Mouse (Mus musculus): ENCODE data around the gene Cep164. TPM values are rescaled to one million over a fixed set of nuclear protein-coding genes. Genes with fewer than 3 reads are reported as not detected.

Gene Cep164
- polyA plus RNA-seq, 1 experiment, result 30.5 TPM

DNA sequence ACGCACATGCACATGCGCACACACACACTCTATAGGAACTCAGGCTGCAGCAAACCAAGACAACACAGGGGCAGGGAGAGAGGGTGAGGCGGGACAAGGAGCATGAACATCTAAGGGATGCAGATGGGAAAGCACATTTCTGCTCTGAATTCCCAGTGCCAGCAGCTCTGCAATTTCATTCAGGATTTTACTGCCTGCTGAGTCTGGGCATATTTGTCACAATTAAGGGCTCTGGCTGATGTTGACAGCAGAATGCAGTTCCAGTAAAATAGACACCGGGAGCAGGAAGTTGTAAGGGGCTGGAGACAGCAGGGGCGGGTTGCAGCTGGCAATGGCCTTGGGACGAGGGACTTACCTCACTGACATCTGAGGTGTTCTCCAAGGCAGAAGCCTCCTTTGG, 34.8 kb downstream of the Cep164 start:
- no peak overlapping the region for H3K4me3 ChIP-seq (replicated peaks; ENCODE audit: insufficient read depth, low read depth, low read length)
- TF ChIP-seq POLR2A (IDR thresholded peaks at IDR 0.05; ENCODE audit: borderline replicate concordance, insufficient read depth, low read length), result no peak
- no peak for TF ChIP-seq CTCF (IDR thresholded peaks at IDR 0.05; ENCODE audit: borderline replicate concordance, insufficient read depth, low read depth, low read length)
- 72% methylated on average over 6 of the region's 6 CpGs for WGBS
- DNase-seq, result no peak
- peaks cover 28% of the 10 kb centered on the region for H3K4me1 ChIP-seq (ENCODE audit: control insufficient read depth, insufficient read depth, low read length)
- no peak overlapping the region for H3K27ac ChIP-seq (ENCODE audit: insufficient read depth, low read length)
- no peaks in the 10 kb centered on the region for H3K27me3 ChIP-seq (ENCODE audit: control insufficient read depth, insufficient read depth, low read length)

DNA sequence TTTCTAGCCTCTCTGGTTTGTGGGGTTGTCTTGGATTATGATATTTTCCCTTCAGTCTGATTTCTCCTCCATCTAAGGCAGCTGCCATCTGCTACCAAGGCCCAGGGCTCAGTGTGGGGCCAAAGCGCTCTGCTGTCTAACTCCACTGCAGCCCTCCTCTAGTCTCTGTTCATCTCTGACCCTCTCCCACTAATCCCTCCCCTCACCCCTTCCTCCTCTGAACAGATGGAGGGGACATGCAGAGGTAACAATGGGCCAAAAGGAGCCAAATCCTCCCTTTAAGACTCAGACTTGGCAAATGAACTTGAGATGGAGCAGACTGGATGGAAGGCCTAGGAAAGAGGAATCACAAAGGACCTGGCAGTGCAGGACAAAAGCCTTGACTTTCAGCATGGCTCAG, 36.3 kb downstream of the Cep164 start:
- Histone ChIP-seq H3K27ac (ENCODE audit: insufficient read depth, low read length) (peak overlapping the region; percentile 51), H3K27me3 (ENCODE audit: control insufficient read depth, insufficient read depth, low read length) (no peaks in the 10 kb centered on the region), H3K4me1 (ENCODE audit: control insufficient read depth, insufficient read depth, low read length) (peaks cover 27% of the 10 kb centered on the region), H3K4me3 (replicated peaks; ENCODE audit: insufficient read depth, low read depth, low read length) (no peak overlapping the region)
- 11% methylated on average over 1 of the region's 1 CpGs for WGBS
- DNase-seq, result no peak
- TF ChIP-seq CTCF (IDR thresholded peaks at IDR 0.05; ENCODE audit: borderline replicate concordance, insufficient read depth, low read depth, low read length) (no peak), POLR2A (IDR thresholded peaks at IDR 0.05; ENCODE audit: borderline replicate concordance, insufficient read depth, low read length) (no peak)

DNA sequence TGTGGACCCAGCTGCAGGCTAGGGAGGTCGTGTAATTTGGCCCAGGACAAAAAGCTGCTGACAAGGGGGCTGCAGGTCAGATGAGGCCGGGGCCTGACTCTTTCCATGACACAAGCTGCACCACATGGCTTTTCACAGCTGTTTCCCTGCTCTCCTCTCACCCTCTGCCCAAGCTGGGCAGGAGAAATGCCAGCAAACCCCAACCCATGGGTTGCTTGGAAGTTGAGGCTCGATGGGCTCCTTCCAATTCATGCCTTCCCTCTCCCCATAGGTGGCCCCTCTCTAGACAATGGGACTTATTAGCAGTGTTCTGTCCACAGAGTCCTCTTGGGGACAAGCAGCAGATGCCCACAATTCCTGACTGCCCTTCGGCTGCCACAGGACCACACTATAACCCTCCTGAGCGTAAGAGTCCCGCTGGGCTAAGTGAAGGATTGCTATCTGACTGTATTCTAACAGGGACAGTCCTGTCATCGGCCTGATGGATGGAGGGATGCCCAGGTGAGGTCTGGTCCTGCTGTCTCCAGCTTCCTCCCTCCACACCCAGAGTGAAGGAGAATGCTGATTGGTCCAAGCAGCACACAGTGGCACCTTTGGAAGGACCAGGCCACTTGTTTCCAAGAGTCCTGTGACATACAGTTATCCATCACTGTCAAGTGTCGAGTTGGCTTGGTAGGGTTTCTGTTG, 36.9 kb downstream of the Cep164 start:
- peak in 1 of 2 experiments; percentile 31 for DNase-seq
- H3K27ac ChIP-seq (ENCODE audit: insufficient read depth, low read length), result no peak overlapping the region
- peaks cover 33% of the 10 kb centered on the region for H3K4me1 ChIP-seq (ENCODE audit: control insufficient read depth, insufficient read depth, low read length)
- TF ChIP-seq POLR2A (IDR thresholded peaks at IDR 0.05; ENCODE audit: borderline replicate concordance, insufficient read depth, low read length), result no peak
- no peak for TF ChIP-seq CTCF (IDR thresholded peaks at IDR 0.05; ENCODE audit: borderline replicate concordance, insufficient read depth, low read depth, low read length)
- no peaks in the 10 kb centered on the region for H3K27me3 ChIP-seq (ENCODE audit: control insufficient read depth, insufficient read depth, low read length)
- 58% methylated on average over 8 of the region's 8 CpGs for WGBS
- H3K4me3 ChIP-seq (replicated peaks; ENCODE audit: insufficient read depth, low read depth, low read length), result no peak overlapping the region

DNA sequence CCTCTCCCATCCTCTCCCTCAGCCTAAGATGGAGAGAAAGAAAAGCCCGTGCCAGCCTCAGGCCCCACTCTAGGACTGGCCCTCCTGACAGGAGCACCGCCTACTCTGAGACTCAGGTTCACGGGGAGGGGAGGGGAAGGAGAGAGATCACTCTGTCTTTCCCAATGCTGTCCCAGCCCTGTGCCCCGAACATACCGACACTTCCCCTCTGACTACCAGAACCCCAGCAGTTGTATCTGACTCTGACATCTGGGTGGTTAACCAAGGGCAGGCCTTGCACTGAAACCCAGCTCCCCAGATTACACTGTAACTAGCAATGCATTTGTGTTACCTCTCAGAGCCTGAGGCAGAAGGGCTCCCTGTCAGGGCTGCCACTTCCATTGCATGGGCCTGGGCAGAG, 40.1 kb downstream of the Cep164 start:
- Histone ChIP-seq H3K27me3 (ENCODE audit: control insufficient read depth, insufficient read depth, low read length) (no peaks in the 10 kb centered on the region), H3K4me3 (replicated peaks; ENCODE audit: insufficient read depth, low read depth, low read length) (no peak overlapping the region), H3K4me1 (ENCODE audit: control insufficient read depth, insufficient read depth, low read length) (peaks cover 29% of the 10 kb centered on the region), H3K27ac (ENCODE audit: insufficient read depth, low read length) (no peak overlapping the region)
- DNase-seq, result no peak
- 77% methylated on average over 5 of the region's 5 CpGs for WGBS
- TF ChIP-seq POLR2A (IDR thresholded peaks at IDR 0.05; ENCODE audit: borderline replicate concordance, insufficient read depth, low read length), result no peak
- no peak for TF ChIP-seq CTCF (IDR thresholded peaks at IDR 0.05; ENCODE audit: borderline replicate concordance, insufficient read depth, low read depth, low read length)

DNA sequence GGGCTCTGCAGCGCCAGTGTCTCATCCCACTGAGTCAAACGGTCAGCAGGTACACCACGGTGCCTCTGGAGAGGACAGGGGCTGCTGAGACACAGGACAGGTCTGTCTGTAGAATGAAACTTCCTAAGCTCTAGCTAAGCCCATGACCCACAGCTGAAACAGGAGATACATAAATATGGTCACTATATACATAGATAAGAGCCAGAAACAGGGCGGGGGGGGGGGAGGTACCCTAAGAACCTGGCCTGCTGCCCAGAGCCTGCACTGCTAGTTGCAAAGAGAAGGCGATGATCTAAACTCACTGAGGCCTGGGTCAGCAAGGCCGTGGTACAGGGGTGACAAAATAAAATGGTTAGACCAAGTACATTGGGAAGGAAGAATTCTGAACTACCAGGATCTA, 40.9 kb downstream of the Cep164 start:
- Histone ChIP-seq H3K4me3 (replicated peaks; ENCODE audit: insufficient read depth, low read depth, low read length) (no peak overlapping the region), H3K27me3 (ENCODE audit: control insufficient read depth, insufficient read depth, low read length) (no peaks in the 10 kb centered on the region), H3K27ac (ENCODE audit: insufficient read depth, low read length) (no peak overlapping the region), H3K4me1 (ENCODE audit: control insufficient read depth, insufficient read depth, low read length) (peaks cover 27% of the 10 kb centered on the region)
- WGBS, result 38% methylated on average over 6 of the region's 6 CpGs
- TF ChIP-seq CTCF (IDR thresholded peaks at IDR 0.05; ENCODE audit: borderline replicate concordance, insufficient read depth, low read depth, low read length) (no peak), POLR2A (IDR thresholded peaks at IDR 0.05; ENCODE audit: borderline replicate concordance, insufficient read depth, low read length) (no peak)
- DNase-seq, result no peak

DNA sequence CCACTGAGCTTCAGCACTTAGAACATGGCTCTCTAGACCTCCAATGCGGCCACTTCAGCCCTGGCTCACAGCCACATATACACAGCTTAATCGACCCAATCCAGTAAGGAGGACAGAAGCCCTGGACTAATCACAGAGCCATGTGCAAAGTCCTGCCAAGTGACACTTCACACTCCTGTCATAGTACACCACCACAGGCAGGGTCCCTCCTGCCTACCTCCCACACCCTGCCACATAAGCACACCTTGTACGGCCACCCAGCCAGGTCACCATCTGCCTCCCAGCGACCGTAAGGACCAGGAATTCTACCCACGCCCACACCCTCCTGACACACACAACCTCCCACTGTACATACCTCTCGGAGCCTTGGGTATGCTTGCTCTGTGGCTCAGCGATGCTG, 41.4 kb downstream of the Cep164 start:
- Histone ChIP-seq H3K4me3 (replicated peaks; ENCODE audit: insufficient read depth, low read depth, low read length) (no peak overlapping the region), H3K27me3 (ENCODE audit: control insufficient read depth, insufficient read depth, low read length) (no peaks in the 10 kb centered on the region), H3K4me1 (ENCODE audit: control insufficient read depth, insufficient read depth, low read length) (peaks cover 22% of the 10 kb centered on the region), H3K27ac (ENCODE audit: insufficient read depth, low read length) (no peak overlapping the region)
- 18% methylated on average over 8 of the region's 8 CpGs for WGBS
- DNase-seq, result peak in 1 of 2 experiments; percentile 51
- TF ChIP-seq POLR2A (IDR thresholded peaks at IDR 0.05; ENCODE audit: borderline replicate concordance, insufficient read depth, low read length) (no peak), CTCF (IDR thresholded peaks at IDR 0.05; ENCODE audit: borderline replicate concordance, insufficient read depth, low read depth, low read length) (no peak)

DNA sequence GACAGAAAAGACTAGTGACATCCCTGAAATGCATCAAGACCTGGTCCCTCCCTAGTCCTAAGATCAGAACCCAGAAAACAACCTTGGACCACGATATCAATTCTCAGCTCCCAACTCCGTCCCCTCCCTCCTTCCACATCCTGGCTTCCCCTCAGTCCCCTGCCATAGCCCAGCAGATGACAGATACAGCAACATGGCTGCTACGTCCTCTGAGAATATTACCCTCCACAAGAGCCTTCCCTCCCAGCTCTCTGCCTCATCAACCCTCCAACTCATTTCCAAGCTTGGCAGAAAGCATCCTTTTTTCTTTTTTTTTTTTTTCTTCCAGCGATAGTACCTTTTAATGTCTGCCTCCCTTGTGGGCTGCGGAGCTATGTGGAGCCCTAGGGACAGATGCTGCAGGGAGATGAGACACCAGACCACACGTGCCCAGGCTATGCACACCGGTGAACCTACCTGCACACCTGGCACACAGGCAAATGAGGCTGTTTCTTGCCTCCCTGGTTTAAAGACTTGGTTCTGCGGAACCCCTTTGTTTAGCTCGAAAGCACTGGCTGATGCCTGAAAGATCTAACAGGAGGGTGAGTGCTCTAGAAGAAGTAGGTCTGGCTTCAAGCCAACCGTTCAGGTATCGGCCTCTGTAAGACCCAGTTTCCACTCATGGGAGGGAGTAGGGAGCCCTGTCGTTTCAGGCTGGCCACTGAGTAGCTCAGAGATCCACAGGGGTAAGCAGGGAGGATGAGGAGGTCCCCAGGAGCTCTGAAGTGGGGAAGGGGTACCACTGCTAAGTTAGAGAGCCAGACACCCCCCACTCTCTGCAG, 45.0 kb downstream of the Cep164 start:
- no peak overlapping the region for H3K27ac ChIP-seq (ENCODE audit: insufficient read depth, low read length)
- 55% methylated on average over 12 of the region's 12 CpGs for WGBS

More for the DNA sequence above, 45.0 kb downstream of the Cep164 start:
- Histone ChIP-seq H3K4me1 (ENCODE audit: control insufficient read depth, insufficient read depth, low read length) (peaks cover 16% of the 10 kb centered on the region), H3K4me3 (replicated peaks; ENCODE audit: insufficient read depth, low read depth, low read length) (no peak overlapping the region), H3K27me3 (ENCODE audit: control insufficient read depth, insufficient read depth, low read length) (no peaks in the 10 kb centered on the region)
- TF ChIP-seq POLR2A (IDR thresholded peaks at IDR 0.05; ENCODE audit: borderline replicate concordance, insufficient read depth, low read length) (no peak), CTCF (IDR thresholded peaks at IDR 0.05; ENCODE audit: borderline replicate concordance, insufficient read depth, low read depth, low read length) (no peak)
- DNase-seq, result peak in 1 of 2 experiments; percentile 28
